Mouse (Mus musculus): Measurements from ENCODE around the gene Rbm7. TPM values are rescaled to one million over a fixed set of nuclear protein-coding genes. Genes with fewer than 3 reads are reported as not detected.
A peak's percentile ranks its signal among the peaks of the same experiment; 100 is the strongest.

Gene Rbm7
- polyA plus RNA-seq, 1 experiment from 2014 or later, result 123 TPM

- no peak for DNase-seq (ENCODE audit: low spot score)
- Histone ChIP-seq H3K27me3 (ENCODE audit: low read depth, poor library complexity, severe bottlenecking) (no peaks in the 10 kb centered on the region), H3K27ac (no peak overlapping the region), H3K4me3 (no peak overlapping the region), H3K9me3 (replicated peaks) (no peaks in the 10 kb centered on the region), H3K4me1 (peaks cover 13% of the 10 kb centered on the region), H3K36me3 (no peaks in the 10 kb centered on the region)
- WGBS, result 82% methylated on average over 11 of the region's 11 CpGs
Observed at GRCm38 (mm10) chr9:48516615-48517371, 21.7 kb upstream of the Rbm7 start.

- Histone ChIP-seq H3K4me3 (no peak overlapping the region), H3K27me3 (ENCODE audit: low read depth, poor library complexity, severe bottlenecking) (no peaks in the 10 kb centered on the region), H3K27ac (no peak overlapping the region), H3K4me1 (peaks cover 13% of the 10 kb centered on the region), H3K9me3 (replicated peaks) (no peaks in the 10 kb centered on the region), H3K36me3 (no peaks in the 10 kb centered on the region)
- no peak for DNase-seq (ENCODE audit: low spot score)
- WGBS, result 82% methylated on average over 1 of the region's 1 CpGs
Observed at GRCm38 (mm10) chr9:48515332-48515731, 20.2 kb upstream of the Rbm7 start.

- H3K27me3 ChIP-seq (ENCODE audit: low read depth, poor library complexity, severe bottlenecking), result no peaks in the 10 kb centered on the region
- no peaks in the 10 kb centered on the region for H3K4me1 ChIP-seq
- DNase-seq (ENCODE audit: low spot score), result no peak
- WGBS, result 90% methylated on average over 5 of the region's 5 CpGs
- H3K36me3 ChIP-seq, result no peaks in the 10 kb centered on the region
- H3K4me3 ChIP-seq, result no peak overlapping the region
- H3K27ac ChIP-seq, result no peak overlapping the region
- no peaks in the 10 kb centered on the region for H3K9me3 ChIP-seq (replicated peaks)
Observed at GRCm38 (mm10) chr9:48510134-48510533, 15.0 kb upstream of the Rbm7 start.

DNA sequence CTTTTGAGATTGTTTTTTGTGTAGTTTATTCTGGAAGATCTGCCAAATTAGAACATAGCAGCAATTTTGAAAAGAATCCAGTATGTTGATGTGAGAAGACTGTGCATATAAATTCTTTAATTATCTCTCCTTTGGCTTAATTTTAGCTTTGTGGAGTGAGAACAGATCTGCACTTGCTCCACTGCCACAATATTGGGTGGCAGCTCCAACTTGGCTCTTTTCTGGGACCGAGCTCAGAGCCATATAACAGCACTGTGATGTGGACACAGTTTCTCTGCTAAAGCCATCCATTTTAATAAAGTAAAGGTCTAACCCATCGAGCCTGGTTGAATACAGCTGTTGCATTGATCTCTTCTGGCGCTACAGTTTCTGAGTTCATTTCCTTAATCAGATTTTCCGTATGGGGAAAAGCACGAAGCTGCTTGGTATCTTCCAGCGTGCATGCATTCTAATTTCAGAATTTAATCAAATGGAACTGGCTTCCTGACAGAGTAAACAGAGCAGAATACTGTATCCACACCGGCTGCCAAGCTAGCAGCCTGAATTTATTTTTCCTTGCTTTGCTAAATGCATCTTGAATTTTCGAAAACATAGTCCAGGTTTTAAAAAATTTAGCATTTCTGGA lies 9.8 kb upstream of the Rbm7 start:
- 82% methylated on average over 8 of the region's 8 CpGs for WGBS

GRCm38 (mm10) chr9:48503001-48503400 lies 7.9 kb upstream of the Rbm7 start:
- Histone ChIP-seq H3K9me3 (replicated peaks) (no peaks in the 10 kb centered on the region), H3K4me1 (no peaks in the 10 kb centered on the region), H3K4me3 (no peak overlapping the region), H3K27me3 (ENCODE audit: low read depth, poor library complexity, severe bottlenecking) (no peaks in the 10 kb centered on the region), H3K36me3 (no peaks in the 10 kb centered on the region), H3K27ac (no peak overlapping the region)
- DNase-seq (ENCODE audit: low spot score), result no peak
- 68% methylated on average over 2 of the region's 2 CpGs for WGBS

More for the DNA sequence above, 9.8 kb upstream of the Rbm7 start:
- Histone ChIP-seq H3K9me3 (replicated peaks) (no peaks in the 10 kb centered on the region), H3K4me3 (no peak overlapping the region), H3K27ac (no peak overlapping the region), H3K4me1 (no peaks in the 10 kb centered on the region), H3K36me3 (no peaks in the 10 kb centered on the region), H3K27me3 (ENCODE audit: low read depth, poor library complexity, severe bottlenecking) (no peaks in the 10 kb centered on the region)
- DNase-seq (ENCODE audit: low spot score), result no peak

GRCm38 (mm10) chr9:48501192-48501591 lies 6.1 kb upstream of the Rbm7 start:
- no peak for DNase-seq (ENCODE audit: low spot score)
- H3K27me3 ChIP-seq (ENCODE audit: low read depth, poor library complexity, severe bottlenecking), result no peaks in the 10 kb centered on the region; the same call in 1 of the 2 replicates
- no peaks in the 10 kb centered on the region for H3K9me3 ChIP-seq (replicated peaks)
- H3K4me3 ChIP-seq, result no peak overlapping the region
- H3K27ac ChIP-seq, result no peak overlapping the region
- 85% methylated on average over 7 of the region's 7 CpGs for WGBS
- H3K36me3 ChIP-seq, result no peaks in the 10 kb centered on the region
- peaks cover under 1% of the 10 kb centered on the region; the same call in 1 of the 2 replicates for H3K4me1 ChIP-seq

- peaks cover 35% of the 10 kb centered on the region for H3K36me3 ChIP-seq
- peak overlapping the region; percentile 90 for H3K4me3 ChIP-seq
- peak overlapping the region; percentile 96 for H3K27ac ChIP-seq
- H3K4me1 ChIP-seq, result peaks cover 17% of the 10 kb centered on the region
- H3K9me3 ChIP-seq (replicated peaks), result no peaks in the 10 kb centered on the region
- no peak for DNase-seq (ENCODE audit: low spot score)
- no peaks in the 10 kb centered on the region; the same call in 1 of the 2 replicates for H3K27me3 ChIP-seq (ENCODE audit: low read depth, poor library complexity, severe bottlenecking)
- 2% methylated on average over 34 of the region's 34 CpGs for WGBS
Observed at GRCm38 (mm10) chr9:48495548-48495932, 441 bp upstream of the Rbm7 start.

DNA sequence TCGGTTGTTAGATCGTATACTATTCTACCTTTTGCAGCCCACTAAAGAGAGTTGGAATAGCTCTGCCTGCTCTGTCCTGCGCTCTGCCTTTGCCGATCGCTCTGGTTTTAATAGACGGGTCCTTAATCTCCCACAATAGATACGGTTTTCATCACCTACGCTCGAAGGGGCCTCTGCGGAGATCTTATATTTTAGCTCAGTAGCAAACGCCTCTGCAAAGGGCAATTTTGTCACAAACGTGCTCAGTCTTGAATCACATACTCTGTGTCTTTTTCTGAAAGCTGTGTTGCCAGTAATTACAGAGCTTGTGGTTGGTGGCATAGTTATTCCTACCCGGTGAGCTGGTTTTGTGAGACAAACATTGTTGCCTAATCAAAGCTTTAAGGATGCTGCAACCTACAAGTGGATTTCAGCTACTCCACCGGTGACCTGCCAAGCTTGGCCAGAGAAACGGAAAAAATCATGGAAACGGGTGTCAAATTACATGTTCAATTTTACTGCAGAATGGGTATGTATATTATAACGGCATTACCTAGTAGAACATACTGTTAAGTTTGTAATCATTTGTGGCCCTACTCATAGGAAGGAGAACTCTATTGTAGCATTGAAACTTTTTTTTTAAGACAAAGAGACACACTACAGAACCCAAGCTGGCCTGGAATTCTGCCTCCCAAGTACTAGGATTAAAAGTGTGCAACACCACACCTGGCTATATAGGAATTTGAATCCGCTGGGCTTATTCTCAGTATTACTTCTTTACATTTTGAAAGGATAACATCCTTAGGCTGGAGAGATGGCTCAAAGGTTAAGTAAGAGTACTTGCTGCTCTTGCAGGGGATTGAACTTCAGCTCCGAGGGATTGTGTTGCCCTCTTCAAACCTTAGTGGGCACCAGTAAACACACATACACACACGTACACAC lies 13.6 kb downstream of the Rbm7 start:
- Histone ChIP-seq H3K27me3 (ENCODE audit: low read depth, poor library complexity, severe bottlenecking) (no peaks in the 10 kb centered on the region), H3K27ac (peak overlapping the region; percentile 30; the same call in 1 of the 2 replicates), H3K36me3 (peaks cover 38% of the 10 kb centered on the region), H3K4me3 (peak overlapping the region; percentile 87), H3K4me1 (peaks cover 16% of the 10 kb centered on the region), H3K9me3 (replicated peaks) (no peaks in the 10 kb centered on the region)
- 34% methylated on average over 20 of the region's 20 CpGs for WGBS
- DNase-seq (ENCODE audit: low spot score), result peak; percentile 43

- H3K36me3 ChIP-seq, result peaks cover 38% of the 10 kb centered on the region
- 1% methylated on average over 49 of the region's 49 CpGs for WGBS
- DNase-seq (ENCODE audit: low spot score), result peak; percentile 91
- peak within 1 kb of the TSS; percentile 87 for H3K4me3 ChIP-seq
- H3K9me3 ChIP-seq (replicated peaks), result no peaks in the 10 kb centered on the region
- H3K4me1 ChIP-seq, result peaks cover 16% of the 10 kb centered on the region
- H3K27ac ChIP-seq, result peak within 1 kb of the TSS; percentile 87
- no peaks in the 10 kb centered on the region for H3K27me3 ChIP-seq (ENCODE audit: low read depth, poor library complexity, severe bottlenecking)
Observed at GRCm38 (mm10) chr9:48480411-48481213, 14.5 kb downstream of the Rbm7 start, which contains the start of gene Rexo2. Gene Rexo2, minus strand, starts transcription at chr9:48480623.

- peak overlapping the region; percentile 87 for H3K4me3 ChIP-seq
- peaks cover 16% of the 10 kb centered on the region for H3K4me1 ChIP-seq
- WGBS, result 6% methylated on average over 25 of the region's 25 CpGs
- H3K27ac ChIP-seq, result peak overlapping the region; percentile 87
- H3K36me3 ChIP-seq, result peaks cover 39% of the 10 kb centered on the region
- H3K27me3 ChIP-seq (ENCODE audit: low read depth, poor library complexity, severe bottlenecking), result no peaks in the 10 kb centered on the region
- no peaks in the 10 kb centered on the region for H3K9me3 ChIP-seq (replicated peaks)
- no peak for DNase-seq (ENCODE audit: low spot score)
Observed at GRCm38 (mm10) chr9:48479838-48480410, 15.2 kb downstream of the Rbm7 start.

DNA sequence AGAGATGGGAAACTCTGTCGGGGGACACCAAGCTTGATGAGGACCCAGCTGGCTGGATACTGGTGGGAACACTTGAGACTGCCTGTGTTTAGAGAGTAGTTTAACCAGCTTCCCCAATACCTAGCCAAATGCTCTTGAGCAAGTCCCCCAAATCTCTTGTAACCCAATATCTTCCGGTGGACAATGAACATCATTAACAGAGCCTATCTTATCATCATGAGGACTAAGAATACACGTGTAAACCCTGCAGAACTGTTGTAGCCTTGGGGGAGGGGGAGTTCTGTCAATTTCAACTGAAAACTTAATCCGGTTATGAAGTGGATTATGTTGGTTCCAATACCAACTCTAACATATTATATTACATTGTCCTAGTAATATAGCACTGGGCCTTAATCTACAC lies 16.3 kb downstream of the Rbm7 start:
- Histone ChIP-seq H3K27ac (no peak overlapping the region), H3K4me1 (peaks cover 16% of the 10 kb centered on the region), H3K4me3 (no peak overlapping the region), H3K36me3 (peaks cover 42% of the 10 kb centered on the region), H3K27me3 (ENCODE audit: low read depth, poor library complexity, severe bottlenecking) (no peaks in the 10 kb centered on the region), H3K9me3 (replicated peaks) (no peaks in the 10 kb centered on the region)
- DNase-seq (ENCODE audit: low spot score), result no peak
- WGBS, result 93% methylated on average over 4 of the region's 4 CpGs
